Mouse (Mus musculus): ENCODE measurements around the gene Pou5f1. TPM values are rescaled to one million over a fixed set of nuclear protein-coding genes. Genes with fewer than 3 reads are reported as not detected.

The Pou5f1 gene
- total RNA-seq, 2 experiments from 2014 or later: not detected

DNA sequence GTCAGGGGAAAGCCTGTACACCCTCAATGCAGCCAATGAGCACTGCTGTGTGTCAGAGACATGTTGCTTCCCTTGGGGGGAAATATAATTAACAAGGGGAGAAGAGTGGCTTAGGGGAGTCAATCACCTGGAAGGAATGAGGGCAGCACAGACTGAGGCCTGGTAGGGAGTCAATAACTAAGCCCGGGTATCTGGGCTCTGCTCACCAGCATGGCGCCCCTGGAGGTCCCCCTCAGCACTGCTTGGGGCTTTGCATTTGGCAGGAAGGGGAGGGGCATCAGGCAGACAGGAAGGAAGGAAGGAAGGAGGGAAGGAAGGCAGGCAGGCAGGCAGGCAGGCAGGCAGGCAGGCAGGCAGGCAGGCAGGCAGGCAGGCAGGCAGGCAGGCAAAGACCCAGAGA lies 41.6 kb downstream of the Pou5f1 start:
- intact Hi-C loops (cut with DNase I): no loop called here
- no peak for DNase-seq (ENCODE audit: low spot score in 2 of 2)

DNA sequence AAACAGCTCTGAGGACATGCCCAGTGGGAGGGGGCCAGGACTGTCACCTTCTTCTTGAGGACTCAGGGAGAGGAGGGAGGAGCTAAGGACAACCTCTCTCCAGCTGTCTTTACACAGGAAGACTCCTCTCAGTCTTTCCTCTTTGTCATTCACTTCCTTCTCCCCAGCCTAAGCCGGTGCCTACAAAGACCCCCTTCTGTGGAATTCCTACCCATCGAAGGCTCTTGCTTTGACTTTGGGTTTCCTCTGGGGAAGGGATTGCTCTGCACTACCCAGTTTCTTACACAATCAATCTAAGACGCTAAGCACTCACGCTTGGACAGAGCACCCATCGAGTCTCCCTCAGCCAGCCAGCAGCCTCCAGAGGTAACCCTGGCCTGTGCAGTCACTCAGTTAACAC lies 42.8 kb downstream of the Pou5f1 start:
- intact Hi-C loops (cut with DNase I): no loop called here
- no peak for DNase-seq (ENCODE audit: low spot score in 2 of 2)

DNA sequence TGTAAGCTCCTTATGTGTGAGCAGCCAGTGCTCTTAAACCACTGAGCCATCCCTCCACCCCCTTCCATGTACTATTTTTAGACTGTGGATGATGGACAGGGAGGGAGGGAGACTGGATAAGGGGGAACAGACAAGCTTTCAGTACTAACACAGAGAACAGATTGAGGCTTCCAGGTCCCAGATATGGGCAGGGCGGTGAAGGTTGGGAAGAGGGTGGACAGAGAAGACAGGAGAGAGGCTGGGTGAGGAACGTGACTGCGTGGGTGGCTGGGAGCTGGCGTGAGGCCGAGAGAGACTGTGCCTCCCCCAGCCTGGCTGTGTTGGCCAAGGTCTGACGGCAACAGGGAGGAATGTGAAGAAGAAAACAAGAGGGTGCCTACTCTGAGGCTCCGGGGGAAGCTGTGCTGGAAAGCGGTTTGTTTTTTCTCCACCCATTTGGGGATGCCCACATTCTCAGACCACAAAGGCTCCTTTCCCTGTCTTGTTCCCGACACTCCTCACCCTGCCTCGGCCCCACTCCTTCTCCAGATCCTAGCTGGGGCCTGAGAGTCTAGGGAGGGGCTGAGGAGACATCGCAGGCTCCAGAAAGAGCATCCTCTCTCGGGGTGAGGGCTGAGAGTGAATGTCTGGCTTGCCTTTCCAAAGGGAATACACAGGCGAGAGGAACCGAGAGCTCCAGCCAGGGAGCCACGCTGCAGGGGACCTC lies 43.8 kb downstream of the Pou5f1 start:
- intact Hi-C loops (cut with DNase I): no loop called here
- DNase-seq (ENCODE audit: low spot score in 2 of 2): peak; percentile 78 to 93

DNA sequence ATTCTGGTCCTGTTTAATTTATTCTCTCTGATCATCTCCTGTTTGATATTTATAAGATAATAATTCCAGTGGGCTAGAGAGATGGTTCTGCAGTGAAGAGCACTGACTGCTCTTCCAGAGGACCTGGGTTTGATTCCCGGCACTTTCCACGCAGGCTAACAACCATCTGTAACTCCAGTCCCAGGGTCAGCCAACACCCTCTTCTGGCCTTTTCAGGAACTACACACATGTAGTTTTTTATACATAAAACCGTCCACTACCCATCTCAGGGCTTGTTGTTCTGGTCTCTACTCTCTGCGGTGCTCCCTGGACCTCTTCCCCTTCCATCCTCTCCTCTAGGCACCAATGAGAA lies 44.3 kb downstream of the Pou5f1 start:
- intact Hi-C loops (cut with DNase I): no loop called here
- no peak for DNase-seq (ENCODE audit: low spot score in 2 of 2)

DNA sequence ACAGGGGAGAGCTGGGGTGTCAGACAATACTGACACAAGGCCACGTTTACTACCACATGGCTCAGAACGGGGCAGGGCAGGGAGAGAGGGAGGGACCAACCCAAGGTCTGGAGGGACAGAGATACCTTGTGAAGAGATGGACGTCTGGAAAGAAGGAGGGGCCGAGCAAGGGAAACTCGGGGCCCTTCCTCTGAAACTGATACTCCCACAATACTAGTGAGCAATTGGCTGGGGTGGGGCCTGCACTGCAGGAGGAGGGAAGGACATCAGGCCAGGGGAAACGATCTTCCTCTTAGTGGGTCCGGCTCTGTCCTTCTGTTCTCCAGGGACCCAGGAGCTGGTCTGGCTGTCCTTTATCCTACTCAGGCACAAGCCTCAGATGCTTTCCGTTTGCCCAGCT lies 45.1 kb downstream of the Pou5f1 start:
- intact Hi-C loops (cut with DNase I): no loop called here
- no peak for DNase-seq (ENCODE audit: low spot score in 2 of 2)

DNA sequence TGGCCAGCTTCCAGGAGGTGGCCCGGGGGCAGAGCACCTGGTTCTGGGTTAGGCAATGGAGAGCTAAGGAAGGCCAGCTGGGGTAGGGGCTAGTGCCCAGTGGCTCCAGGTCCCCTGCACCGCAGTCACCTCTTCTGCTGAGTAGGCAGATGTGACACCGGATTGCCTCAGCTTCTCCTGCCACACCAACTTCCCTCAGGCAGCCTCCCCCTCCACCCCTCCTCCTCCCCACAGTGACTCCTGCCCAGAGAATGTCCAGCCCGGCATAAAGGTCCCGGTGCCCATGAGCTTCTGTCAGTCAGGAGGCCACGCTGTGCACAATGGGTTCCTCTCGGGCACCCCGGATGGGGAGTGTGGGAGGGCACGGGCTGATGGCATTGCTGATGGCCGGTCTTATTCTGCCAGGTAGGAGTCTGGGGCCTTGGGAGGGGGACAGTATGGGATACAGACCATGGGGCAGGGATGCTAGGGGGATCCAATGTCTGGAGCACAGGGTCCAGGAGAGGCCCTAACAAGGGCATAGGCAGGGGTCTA lies 46.1 kb downstream of the Pou5f1 start, which contains the start of gene Cdsn:
Cdsn (plus strand) TSS at position 248 of the 534 bp plus-strand sequence.
- DNase-seq (ENCODE audit: low spot score in 2 of 2): no peak

DNA sequence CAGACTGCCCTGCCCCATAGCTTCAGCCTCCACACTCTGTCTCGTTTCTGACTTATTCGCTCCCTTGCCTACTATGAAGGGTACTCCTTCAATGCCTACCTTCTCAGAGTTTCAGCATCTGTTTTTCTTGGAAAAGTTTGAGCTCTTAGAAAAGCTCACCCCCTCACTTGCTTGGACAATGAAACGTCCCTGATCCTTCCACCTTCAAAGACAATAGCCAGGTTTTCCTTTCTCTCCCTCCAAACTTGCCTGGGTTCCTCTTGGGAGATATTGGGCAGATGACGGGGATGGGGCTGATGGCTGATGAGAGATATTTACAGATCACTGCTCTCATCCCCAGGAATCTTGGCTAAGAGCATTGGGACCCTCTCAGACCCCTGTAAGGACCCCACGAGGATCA lies 48.5 kb downstream of the Pou5f1 start:
- DNase-seq (ENCODE audit: low spot score in 2 of 2): no peak
- intact Hi-C loops (cut with DNase I): no loop called here

More for the DNA sequence above, 46.1 kb downstream of the Pou5f1 start, which contains the start of gene Cdsn:
- intact Hi-C loops (cut with DNase I): no loop called here

DNA sequence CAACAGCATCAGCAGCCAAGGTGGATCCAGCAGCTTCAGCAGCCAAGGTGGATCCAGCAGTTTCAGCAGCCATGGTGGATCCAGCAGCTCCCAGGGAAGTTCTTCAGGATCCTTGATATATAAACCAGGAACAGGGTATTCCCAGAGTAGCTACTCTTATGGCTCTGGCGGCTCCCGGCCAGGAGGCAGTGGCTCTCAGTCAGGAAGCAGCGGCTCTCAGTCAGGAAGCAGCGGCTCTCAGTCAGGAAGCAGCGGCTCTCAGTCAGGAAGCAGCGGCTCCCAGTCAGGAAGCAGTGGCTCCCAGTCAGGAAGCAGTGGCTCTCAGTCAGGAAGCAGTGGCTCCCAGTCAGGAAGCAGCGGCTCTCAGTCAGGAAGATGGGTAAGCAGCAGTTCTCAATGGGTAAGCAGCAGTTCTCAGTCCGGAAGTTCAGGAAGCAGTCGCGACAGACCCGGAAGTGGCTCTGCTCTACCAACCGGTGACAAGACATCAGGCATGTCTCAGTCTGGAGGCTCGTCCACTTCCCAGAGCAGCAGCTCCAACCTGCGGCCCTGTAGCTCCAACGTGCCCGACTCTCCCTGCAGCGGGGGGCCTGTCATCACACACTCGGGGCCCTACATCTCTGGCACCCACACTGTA lies 49.1 kb downstream of the Pou5f1 start:
- intact Hi-C loops (cut with DNase I): no loop called here
- no peak for DNase-seq (ENCODE audit: low spot score in 2 of 2)

DNA sequence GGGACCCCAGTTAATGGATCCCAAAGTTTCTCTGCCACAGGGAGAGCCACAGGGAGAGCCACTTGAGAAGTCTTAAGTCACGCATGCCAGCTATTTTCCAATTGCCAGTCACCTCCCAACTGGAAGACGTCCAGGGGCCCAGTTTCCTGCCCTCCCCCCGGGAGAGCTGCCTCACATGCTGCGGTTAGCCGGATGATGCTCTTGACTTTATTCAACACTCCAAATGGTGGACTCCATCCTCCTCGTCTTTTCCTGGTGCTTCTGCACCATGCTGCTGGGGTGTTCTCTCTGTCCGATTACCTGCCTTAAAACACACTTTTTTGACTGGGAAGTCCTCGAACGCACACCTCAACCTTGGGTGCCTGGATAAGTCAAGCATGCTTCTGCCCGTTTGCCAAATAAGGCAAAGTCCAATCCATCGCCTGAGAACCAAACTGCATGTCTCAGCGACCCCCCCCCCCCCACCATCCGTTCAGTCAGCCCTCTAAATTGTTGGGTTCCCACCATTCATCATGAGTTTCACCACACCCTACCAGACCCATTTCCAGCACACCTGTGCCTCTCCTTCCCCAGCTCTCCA lies 50.5 kb downstream of the Pou5f1 start:
- DNase-seq (ENCODE audit: low spot score in 2 of 2): no peak
- intact Hi-C loops (cut with DNase I): no loop called here

DNA sequence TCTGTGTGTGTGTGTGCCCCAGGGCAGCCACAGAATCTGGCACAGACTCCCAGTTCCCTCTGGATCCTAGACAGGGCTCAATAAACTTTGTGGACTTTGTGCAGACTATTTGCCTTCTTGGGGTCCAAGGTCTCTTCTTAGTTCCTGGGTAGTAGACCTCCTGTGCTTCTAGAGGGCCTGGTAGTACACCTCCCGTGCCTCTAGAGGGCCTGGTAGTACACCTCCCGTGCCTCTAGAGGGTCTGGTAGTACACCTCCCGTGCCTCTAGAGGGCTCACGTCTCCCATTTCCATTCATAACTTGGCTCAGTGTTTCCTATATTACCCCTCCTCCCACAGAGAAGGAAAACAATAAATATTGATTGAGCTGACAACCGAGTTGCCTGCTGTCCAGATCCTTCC lies 51.0 kb downstream of the Pou5f1 start:
- peak in 1 of 2 experiments; percentile 32 for DNase-seq (ENCODE audit: low spot score in 2 of 2)
- intact Hi-C loops (cut with DNase I): no loop called here

DNA sequence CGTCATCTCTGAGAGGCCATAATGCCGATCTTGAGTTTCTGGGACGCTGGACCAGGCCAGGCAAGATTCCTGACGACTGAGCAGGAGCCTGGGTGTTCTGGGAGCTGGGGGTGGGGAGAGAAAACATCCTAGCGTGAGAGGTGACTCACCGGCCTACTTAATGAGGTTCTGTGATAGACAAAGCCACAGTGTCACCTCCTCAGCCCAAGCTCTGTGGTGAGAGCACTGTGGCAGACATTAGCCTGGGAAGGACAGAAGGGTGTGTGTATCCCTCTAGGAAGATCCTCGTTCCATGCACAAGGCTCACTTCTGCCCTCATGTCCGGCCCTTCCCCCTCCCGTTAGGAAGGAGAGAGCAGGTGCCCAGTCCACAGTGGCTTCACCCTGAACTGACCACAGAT lies 51.5 kb downstream of the Pou5f1 start:
- intact Hi-C loops (cut with DNase I): no loop called here
- DNase-seq (ENCODE audit: low spot score in 2 of 2): no peak

DNA sequence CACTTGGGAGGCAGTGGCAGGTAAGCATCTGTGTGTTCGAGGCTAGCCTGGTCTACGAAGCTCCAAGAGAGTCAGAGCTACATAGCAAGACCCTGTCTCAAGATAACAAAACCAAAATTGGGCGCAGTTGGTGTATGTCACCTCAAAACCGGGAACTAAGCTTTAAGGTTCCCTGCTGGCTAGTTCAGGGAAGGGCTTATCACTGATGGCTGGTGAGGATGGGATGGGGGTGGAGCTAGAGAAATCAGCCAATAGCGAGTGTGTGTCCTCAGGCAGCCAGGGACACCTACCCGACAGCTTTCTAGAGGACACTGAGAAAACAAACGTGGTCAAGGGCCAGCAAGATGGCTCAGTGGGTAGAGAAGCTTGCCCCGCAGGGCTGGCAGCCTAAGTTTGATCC lies 52.4 kb downstream of the Pou5f1 start:
- intact Hi-C loops (cut with DNase I): no loop called here
- DNase-seq (ENCODE audit: low spot score in 2 of 2): no peak

Other genes starting within 250 kb of the Pou5f1 start
- gene H2-D1, start 243.3 kb upstream of the Pou5f1 start, total RNA-seq (2021): 10 to 100 TPM; 18.5 to 18.7 TPM
- gene H2-Q1, start 185.6 kb upstream of the Pou5f1 start, total RNA-seq (2021): under 1 TPM; 0.39 to 0.96 TPM
- under 1 TPM; 0.30 to 0.78 TPM for gene H2-Q2, start 163.8 kb upstream of the Pou5f1 start, total RNA-seq (2021)
- gene H2-Q4, start 126.4 kb upstream of the Pou5f1 start, total RNA-seq (2021): 1 to 10 TPM; 1.4 to 1.9 TPM
- under 1 TPM in 1 of 2 experiments, not detected in 1; 0.34 TPM for gene H2-Q6, start 81.2 kb upstream of the Pou5f1 start, total RNA-seq (2021)
- gene H2-Q7, start 66.9 kb upstream of the Pou5f1 start, total RNA-seq (2021): under 1 TPM; 0.30 to 0.34 TPM
- under 1 TPM; 0.09 to 0.39 TPM for gene H2-Q10, start 35.9 kb upstream of the Pou5f1 start, total RNA-seq (2021)
- 10 to 100 TPM in 1 of 2 experiments, 1 to 10 TPM in 1; 9.5 to 10.3 TPM for gene Tcf19, start 10.8 kb downstream of the Pou5f1 start, total RNA-seq (2021)
- gene Cchcr1, start 11.1 kb downstream of the Pou5f1 start, total RNA-seq (2021): 10 to 100 TPM; 10.0 to 11.9 TPM
- gene Psors1c2, start 27.2 kb downstream of the Pou5f1 start, total RNA-seq (2021): under 1 TPM; 0.60 to 0.82 TPM
- 1 to 10 TPM; 1.1 to 1.3 TPM for gene Cdsn, start 46.1 kb downstream of the Pou5f1 start, total RNA-seq (2021)
- not detected for gene 2300002M23Rik, start 61.4 kb downstream of the Pou5f1 start, total RNA-seq (2021)
- not detected for gene Sfta2, start 95.5 kb downstream of the Pou5f1 start, total RNA-seq (2021)
- gene Gm9573, start 120.6 kb downstream of the Pou5f1 start, total RNA-seq (2021): not detected
- gene Mucl3, start 137.7 kb downstream of the Pou5f1 start, total RNA-seq (2021): not detected
- gene Vars2, start 161.6 kb downstream of the Pou5f1 start, total RNA-seq (2021): 10 to 100 TPM; 31.1 to 32.6 TPM
- 10 to 100 TPM; 27.7 to 28.9 TPM for gene Gtf2h4, start 167.7 kb downstream of the Pou5f1 start, total RNA-seq (2021)
- gene Ddr1, start 198.6 kb downstream of the Pou5f1 start, total RNA-seq (2021): 10 to 100 TPM; 51.9 to 55.4 TPM